8 mouse cellular contexts compared by ENCODE assay signal in the genomic region with DNA sequence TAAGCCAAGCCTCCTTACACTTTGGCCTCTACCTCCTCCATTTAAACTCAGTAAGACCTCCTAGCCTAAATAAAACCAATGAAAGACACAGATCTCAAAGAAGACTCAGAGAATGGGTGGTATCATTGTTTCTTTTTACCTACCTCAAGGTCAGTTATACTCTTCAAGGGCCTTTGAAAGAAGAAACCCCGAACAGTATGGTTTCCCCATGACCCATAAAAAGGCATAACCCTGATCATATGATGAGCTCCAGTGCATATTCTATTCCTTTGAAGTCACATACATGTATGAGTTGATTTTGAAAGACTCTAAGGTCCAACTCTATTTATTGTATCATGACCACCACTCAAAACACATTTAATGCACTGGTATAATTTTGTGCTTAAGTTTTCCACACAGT. TPM values are rescaled to one million over a fixed set of nuclear protein-coding genes. Genes with fewer than 3 reads are reported as not detected.
DNase-seq lines count a peak whose midpoint lies in the region; ATAC-seq and TF ChIP-seq lines count a peak whose summit lies in the region.

A gene (plus strand): TSS at position 301 of the 400 bp plus-strand sequence.

- no peaks in the 10 kb centered on the region for H3K9me3 ChIP-seq in lung, embryonic 15.5 days
- no peaks in the 10 kb centered on the region for H3K9me3 ChIP-seq in embryonic facial prominence, embryonic 14.5 days (ENCODE audit: control insufficient read depth, low read length)
- H3K9me3 ChIP-seq in limb, embryonic 15.5 days, result no peaks in the 10 kb centered on the region
- H3K9me3 ChIP-seq in stomach, postnatal 0 days (ENCODE audit: control insufficient read depth, low read length), result no peaks in the 10 kb centered on the region

- WGBS in lung, embryonic 15.5 days, result 93% methylated on average over 1 of the region's 1 CpGs
- 97% methylated on average over 1 of the region's 1 CpGs for WGBS in embryonic facial prominence, embryonic 14.5 days
- WGBS in limb, embryonic 15.5 days, result 95% methylated on average over 1 of the region's 1 CpGs
- 95% methylated on average over 1 of the region's 1 CpGs for WGBS in stomach, postnatal 0 days

- peak within 1 kb of the TSS; percentile 81 for H3K4me2 ChIP-seq in lung, embryonic 15.5 days
- peak within 1 kb of the TSS; percentile 74 for H3K4me2 ChIP-seq in embryonic facial prominence, embryonic 14.5 days (ENCODE audit: low read depth, low read length)
- H3K4me2 ChIP-seq in limb, embryonic 15.5 days, result peak within 1 kb of the TSS; percentile 71
- H3K4me2 ChIP-seq in stomach, postnatal 0 days (replicated peaks; ENCODE audit: low read depth), result peak within 1 kb of the TSS; percentile 72

- H3K27me3 ChIP-seq in lung, embryonic 15.5 days, result peaks cover 7% of the 10 kb centered on the region; the same call in 1 of the 2 replicates
- H3K27me3 ChIP-seq in embryonic facial prominence, embryonic 14.5 days (replicated peaks; ENCODE audit: control insufficient read depth, insufficient read depth, low read length), result no peaks in the 10 kb centered on the region
- H3K27me3 ChIP-seq in limb, embryonic 15.5 days, result no peaks in the 10 kb centered on the region
- H3K27me3 ChIP-seq in stomach, postnatal 0 days (ENCODE audit: control insufficient read depth, insufficient read depth, low read length), result no peaks in the 10 kb centered on the region

- no peak for ATAC-seq in lung, embryonic 15.5 days (ENCODE audit: borderline replicate concordance, extremely low read depth, low FRiP score, low TSS enrichment)
- ATAC-seq in embryonic facial prominence, embryonic 14.5 days (ENCODE audit: low read depth), result no peak
- no peak for ATAC-seq in limb, embryonic 15.5 days (ENCODE audit: insufficient number of reproducible peaks, low FRiP score, low TSS enrichment, low read depth)
- ATAC-seq in stomach, postnatal 0 days (ENCODE audit: low FRiP score, low TSS enrichment), result no peak

- H3K27ac ChIP-seq in lung, embryonic 15.5 days, result peak within 1 kb of the TSS; percentile 80
- H3K27ac ChIP-seq in embryonic facial prominence, embryonic 14.5 days (replicated peaks; ENCODE audit: low read depth, low read length), result peak within 1 kb of the TSS; percentile 67
- peak within 1 kb of the TSS; percentile 81 for H3K27ac ChIP-seq in limb, embryonic 15.5 days
- H3K27ac ChIP-seq in stomach, postnatal 0 days (replicated peaks), result peak within 1 kb of the TSS; percentile 91

- DNase-seq in lung, postnatal 36 days, result no peak
- DNase-seq in embryonic facial prominence, embryonic 14.5 days (ENCODE audit: low spot score), result no peak
- DNase-seq in heart, postnatal 10 days, result no peak
- DNase-seq in stomach, postnatal 0 days (ENCODE audit: low spot score), result no peak
- DNase-seq in MN1 (ENCODE audit: low spot score), result no peak
- DNase-seq in cerebellum, postnatal 4 days (ENCODE audit: low spot score in 2 of 2), result no peak

- intact Hi-C loops in heart, postnatal 10 days (cut with DNase I), result loop anchor here (5.0 kb wide), 1 partner anchor 479 kb away; no protein-coding TSS in a partner anchor

- no peak for TF ChIP-seq EP300 in stomach, postnatal 0 days (optimal IDR thresholded peaks at IDR 0.05)

- peaks cover 13% of the 10 kb centered on the region for H3K4me1 ChIP-seq in lung, embryonic 15.5 days
- H3K4me1 ChIP-seq in embryonic facial prominence, embryonic 14.5 days (ENCODE audit: control insufficient read depth, insufficient read depth, low read length), result peaks cover 6% of the 10 kb centered on the region; the same call in 1 of the 2 replicates
- peaks cover 11% of the 10 kb centered on the region for H3K4me1 ChIP-seq in limb, embryonic 15.5 days
- H3K4me1 ChIP-seq in stomach, postnatal 0 days (replicated peaks; ENCODE audit: control insufficient read depth, insufficient read depth), result no peaks in the 10 kb centered on the region

- peak within 1 kb of the TSS; percentile 73 for H3K9ac ChIP-seq in lung, embryonic 15.5 days
- H3K9ac ChIP-seq in embryonic facial prominence, embryonic 14.5 days (ENCODE audit: low read depth, low read length), result peak within 1 kb of the TSS; percentile 85
- H3K9ac ChIP-seq in limb, embryonic 15.5 days, result peak within 1 kb of the TSS; percentile 64
- peak within 1 kb of the TSS; percentile 90 for H3K9ac ChIP-seq in stomach, postnatal 0 days (ENCODE audit: low read length)

- H3K4me3 ChIP-seq in lung, embryonic 15.5 days, result peak within 1 kb of the TSS; percentile 77
- H3K4me3 ChIP-seq in embryonic facial prominence, embryonic 14.5 days (ENCODE audit: low read depth, low read length), result peak within 1 kb of the TSS; percentile 73
- peak within 1 kb of the TSS; percentile 79 for H3K4me3 ChIP-seq in limb, embryonic 15.5 days
- H3K4me3 ChIP-seq in stomach, postnatal 0 days (ENCODE audit: low read depth, low read length), result peak within 1 kb of the TSS; percentile 81

- no peak for TF ChIP-seq CTCF in stomach, postnatal 0 days (IDR thresholded peaks at IDR 0.05; ENCODE audit: low read depth)

- H3K36me3 ChIP-seq in lung, embryonic 15.5 days, result no peaks in the 10 kb centered on the region
- no peaks in the 10 kb centered on the region for H3K36me3 ChIP-seq in embryonic facial prominence, embryonic 14.5 days (ENCODE audit: control insufficient read depth, insufficient read depth, low read length)
- H3K36me3 ChIP-seq in limb, embryonic 15.5 days, result no peaks in the 10 kb centered on the region
- H3K36me3 ChIP-seq in stomach, postnatal 0 days (ENCODE audit: control insufficient read depth, insufficient read depth, low read length), result no peaks in the 10 kb centered on the region

RNA-seq across cellular contexts. Expression of the gene that starts here (rescaled TPM):
- polyA plus RNA-seq in lung, embryonic 15.5 days (2015; fragmentation: Nextera tagmentation; extraction: Ambion mirVana), result 6.9 and 8.7 TPM in 2 replicates
- 11.5 and 13.6 TPM in 2 replicates for polyA plus RNA-seq in embryonic facial prominence, embryonic 14.5 days (2014; fragmentation: Nextera tagmentation; extraction: Ambion mirVana)
- 10 to 100 TPM; 12.7 to 14.8 TPM for total RNA-seq in heart, postnatal 10 days (2021)
- 11.2 and 13.3 TPM in 2 replicates for polyA plus RNA-seq in limb, embryonic 15.5 days (2015; fragmentation: Nextera tagmentation; extraction: Ambion mirVana)
- 13.0 and 13.6 TPM in 2 replicates for polyA plus RNA-seq in stomach, postnatal 0 days (2015; fragmentation: Nextera tagmentation; extraction: Ambion mirVana)
